Mouse (Mus musculus) neural tube, embryonic 13.5 days (tissue): ENCODE measurements around the gene Tppp. TPM values are rescaled to one million over a fixed set of nuclear protein-coding genes. Genes with fewer than 3 reads are reported as not detected.

ENCODE experiments used
- ATAC-seq: fragments of 200-750 bp; cut with Nextera tagmentation; 2 replicates; pipeline ENCODE4 v1.8.0; 2017; ENCODE audit warnings: low read depth, mild to moderate bottlenecking, moderate TSS enrichment, moderate library complexity
- H3K27ac ChIP-seq: fragments of 300-500 bp; sonication (generic); replicated peaks from 2 replicates; pipeline ENCODE4 v1.5.1; 2015; ENCODE audit warnings: moderate library complexity, mild to moderate bottlenecking, inconsistent platforms
- H3K27me3 ChIP-seq: fragments of 300-500 bp; sonication (generic); 2 replicates; pipeline ENCODE4 v1.6.1; 2015; ENCODE audit warnings: mild to moderate bottlenecking, inconsistent platforms
- H3K36me3 ChIP-seq: fragments of 300-500 bp; sonication (generic); 2 replicates; pipeline ENCODE4 v1.6.1; 2015; ENCODE audit warnings: mild to moderate bottlenecking, inconsistent platforms
- H3K4me1 ChIP-seq: fragments of 300-500 bp; sonication (generic); replicated peaks from 2 replicates; pipeline ENCODE4 v1.6.1; 2015; ENCODE audit warnings: inconsistent platforms
- H3K4me2 ChIP-seq: fragments of 300-500 bp; sonication (generic); 2 replicates; pipeline ENCODE4 v1.6.1; 2015; ENCODE audit warnings: inconsistent platforms, mild to moderate bottlenecking, moderate library complexity
- H3K4me3 ChIP-seq: fragments of 300-500 bp; sonication (generic); 2 replicates; pipeline ENCODE4 v1.5.1; 2015; ENCODE audit warnings: mild to moderate bottlenecking, inconsistent platforms
- H3K9ac ChIP-seq: fragments of 300-500 bp; sonication (generic); 2 replicates; pipeline ENCODE4 v1.6.1; 2015; ENCODE audit warnings: moderate library complexity, mild to moderate bottlenecking, inconsistent platforms
- H3K9me3 ChIP-seq: fragments of 300-500 bp; sonication (generic); 2 replicates; pipeline ENCODE4 v1.6.1; 2016; ENCODE audit warnings: inconsistent platforms
- WGBS: fragments of 180-500 bp; shearing (Covaris S2); methylation state at CpG from one replicate; pipeline ENCODE4 v1.1.7; 2015; 5-methylcytosine and 5-hydroxymethylcytosine counted together
- polyA plus RNA-seq: library from polyadenylated mRNA; unstranded; fragments of >200 nt; fragmentation: Nextera tagmentation; extraction: Ambion mirVana; gene quantifications from 2 replicates; pipeline ENCODE4 v1.2.1, GENCODE M21; 2015

Tppp gene
- polyA plus RNA-seq, 1 experiment from 2014 or later, result 6.5 TPM

- Histone ChIP-seq H3K9ac (no peak overlapping the region), H3K27ac (no peak overlapping the region), H3K4me1 (peaks cover 11% of the 10 kb centered on the region), H3K4me3 (no peak overlapping the region), H3K4me2 (no peak overlapping the region), H3K9me3 (no peaks in the 10 kb centered on the region), H3K36me3 (peaks cover 24% of the 10 kb centered on the region), H3K27me3 (no peaks in the 10 kb centered on the region)
- ATAC-seq, result no peak
- 88% methylated on average over 2 of the region's 2 CpGs for WGBS
Observed at GRCm38 (mm10) chr13:74029013-74029412, 19.8 kb downstream of the Tppp start.

- Histone ChIP-seq H3K4me2 (no peak overlapping the region), H3K27me3 (no peaks in the 10 kb centered on the region), H3K9ac (no peak overlapping the region), H3K36me3 (peaks cover 28% of the 10 kb centered on the region), H3K4me1 (no peaks in the 10 kb centered on the region), H3K27ac (no peak overlapping the region), H3K4me3 (no peak overlapping the region), H3K9me3 (no peaks in the 10 kb centered on the region)
- no peak for ATAC-seq
- WGBS, result 90% methylated on average over 7 of the region's 7 CpGs
Observed at GRCm38 (mm10) chr13:74030691-74031090, 21.5 kb downstream of the Tppp start.

- H3K4me1 ChIP-seq, result no peaks in the 10 kb centered on the region
- H3K27ac ChIP-seq, result no peak overlapping the region
- no peaks in the 10 kb centered on the region for H3K27me3 ChIP-seq
- no peaks in the 10 kb centered on the region for H3K9me3 ChIP-seq
- H3K4me3 ChIP-seq, result no peak overlapping the region
- no peak overlapping the region for H3K9ac ChIP-seq
- WGBS, result 79% methylated on average over 8 of the region's 8 CpGs
- H3K36me3 ChIP-seq, result peaks cover 30% of the 10 kb centered on the region
- ATAC-seq, result no peak
- no peak overlapping the region for H3K4me2 ChIP-seq
Observed at GRCm38 (mm10) chr13:74031133-74031532, 21.9 kb downstream of the Tppp start.

DNA sequence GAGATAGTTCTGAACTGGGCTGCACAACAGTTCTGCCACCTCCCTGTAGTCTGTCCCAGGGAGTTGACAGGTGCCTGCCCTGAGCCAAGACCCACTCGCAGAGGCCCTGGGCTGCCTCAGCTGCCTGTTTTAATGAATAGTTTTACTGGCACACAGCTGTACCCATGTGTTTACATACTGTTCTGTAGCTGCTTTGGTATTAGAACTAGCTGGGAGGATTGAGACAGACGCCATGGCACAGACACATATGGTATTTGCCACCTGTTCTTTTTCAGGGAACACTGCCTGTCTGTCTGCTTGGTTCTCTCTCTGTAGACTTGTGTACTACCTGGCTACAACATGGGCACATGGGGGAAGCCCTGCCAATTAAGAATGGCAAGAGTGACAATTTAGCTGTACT, 25.5 kb downstream of the Tppp start:
- no peak overlapping the region for H3K4me2 ChIP-seq
- H3K4me3 ChIP-seq, result no peak overlapping the region
- no peaks in the 10 kb centered on the region for H3K9me3 ChIP-seq
- H3K27me3 ChIP-seq, result no peaks in the 10 kb centered on the region
- no peak overlapping the region for H3K27ac ChIP-seq
- no peaks in the 10 kb centered on the region for H3K4me1 ChIP-seq
- WGBS, result 73% methylated on average over 2 of the region's 2 CpGs
- H3K9ac ChIP-seq, result no peak overlapping the region
- no peak for ATAC-seq
- H3K36me3 ChIP-seq, result peaks cover 37% of the 10 kb centered on the region

DNA sequence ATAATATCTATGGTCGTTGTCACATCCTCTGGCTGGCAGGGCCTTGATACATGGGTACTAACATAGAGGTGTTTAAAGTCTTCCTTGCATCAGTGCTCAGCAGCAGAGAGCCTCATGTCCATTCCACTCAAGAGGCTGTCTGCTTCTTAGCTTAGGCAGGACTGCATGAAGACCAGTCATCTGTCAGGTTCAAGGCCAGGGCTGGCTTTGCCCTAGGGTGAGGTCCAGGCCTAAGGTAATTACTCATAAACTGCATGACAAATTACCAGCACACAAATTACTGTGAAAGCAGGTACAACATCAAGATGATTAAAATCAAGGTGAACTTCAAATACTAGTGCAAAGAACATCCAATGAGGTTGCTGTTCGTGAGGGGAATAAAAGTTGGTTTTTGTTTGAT, 26.6 kb downstream of the Tppp start:
- Histone ChIP-seq H3K9ac (no peak overlapping the region), H3K4me1 (no peaks in the 10 kb centered on the region), H3K4me2 (no peak overlapping the region), H3K4me3 (no peak overlapping the region), H3K36me3 (peaks cover 48% of the 10 kb centered on the region), H3K9me3 (no peaks in the 10 kb centered on the region), H3K27ac (no peak overlapping the region), H3K27me3 (no peaks in the 10 kb centered on the region)
- 95% methylated on average over 2 of the region's 2 CpGs for WGBS
- ATAC-seq, result no peak

DNA sequence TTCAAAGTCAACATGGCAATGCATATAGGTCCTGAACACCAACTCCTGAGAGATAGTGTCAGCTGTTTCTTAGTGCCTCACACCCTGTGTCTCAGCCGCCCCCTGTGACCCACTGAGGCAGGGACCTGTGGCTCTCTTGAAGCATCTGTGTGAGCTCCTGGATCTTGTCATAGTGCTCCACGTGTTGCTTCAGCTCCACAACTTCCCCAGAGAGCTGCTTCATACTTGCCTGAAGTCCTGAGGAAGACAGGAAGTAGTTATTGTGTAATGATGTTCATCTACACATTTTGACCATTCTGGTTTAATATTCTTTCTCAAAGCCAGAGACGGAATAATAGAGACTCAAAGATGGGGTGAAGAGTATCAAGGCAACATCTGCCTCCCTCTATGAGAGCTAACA, 30.7 kb downstream of the Tppp start:
- H3K27me3 ChIP-seq, result no peaks in the 10 kb centered on the region
- WGBS, result 93% methylated on average over 3 of the region's 3 CpGs
- no peak overlapping the region for H3K27ac ChIP-seq
- no peak for ATAC-seq
- H3K4me3 ChIP-seq, result no peak overlapping the region
- H3K9me3 ChIP-seq, result no peaks in the 10 kb centered on the region
- no peaks in the 10 kb centered on the region for H3K4me1 ChIP-seq
- no peak overlapping the region for H3K4me2 ChIP-seq
- H3K9ac ChIP-seq, result no peak overlapping the region
- peaks cover 48% of the 10 kb centered on the region for H3K36me3 ChIP-seq

GRCm38 (mm10) chr13:74056194-74056593, 47.0 kb downstream of the Tppp start:
- 93% methylated on average over 1 of the region's 1 CpGs for WGBS
- Histone ChIP-seq H3K9me3 (no peaks in the 10 kb centered on the region), H3K27ac (no peak overlapping the region), H3K27me3 (no peaks in the 10 kb centered on the region), H3K4me2 (no peak overlapping the region), H3K4me3 (no peak overlapping the region), H3K4me1 (peaks cover 4% of the 10 kb centered on the region; the same call in 1 of the 2 replicates), H3K9ac (no peak overlapping the region), H3K36me3 (peaks cover 20% of the 10 kb centered on the region)
- no peak for ATAC-seq

DNA sequence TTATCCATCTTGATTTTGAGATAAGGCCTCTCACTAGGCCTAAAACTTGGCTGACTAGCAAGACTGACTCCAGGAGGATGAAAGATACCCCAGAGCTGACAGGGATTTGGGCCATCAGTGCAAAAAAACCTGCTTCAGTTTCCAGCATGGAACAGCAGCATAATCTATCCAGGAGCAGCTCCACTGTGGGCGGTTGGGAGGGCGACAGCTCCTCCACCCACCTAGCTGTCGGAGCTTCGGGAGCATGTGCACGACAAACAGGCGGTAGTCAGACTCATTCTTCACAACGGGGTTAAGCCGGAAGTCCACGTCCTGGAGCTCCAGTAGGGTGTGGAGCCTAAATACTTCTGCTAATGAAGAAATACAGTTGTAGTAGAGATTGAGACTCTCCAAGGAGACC, 48.9 kb downstream of the Tppp start:
- Histone ChIP-seq H3K36me3 (peaks cover 17% of the 10 kb centered on the region; the same call in 1 of the 2 replicates), H3K9me3 (no peaks in the 10 kb centered on the region), H3K9ac (no peak overlapping the region), H3K27ac (no peak overlapping the region), H3K4me2 (no peak overlapping the region), H3K27me3 (no peaks in the 10 kb centered on the region), H3K4me1 (peaks cover 8% of the 10 kb centered on the region; the same call in 1 of the 2 replicates), H3K4me3 (no peak overlapping the region)
- 96% methylated on average over 9 of the region's 9 CpGs for WGBS
- ATAC-seq, result no peak

- Histone ChIP-seq H3K9me3 (no peaks in the 10 kb centered on the region), H3K27ac (peak within 1 kb of the TSS; percentile 75), H3K4me3 (peak within 1 kb of the TSS; percentile 66), H3K36me3 (peaks cover 8% of the 10 kb centered on the region; the same call in 1 of the 2 replicates), H3K9ac (peak within 1 kb of the TSS; percentile 78), H3K27me3 (no peaks in the 10 kb centered on the region), H3K4me1 (peaks cover 8% of the 10 kb centered on the region; the same call in 1 of the 2 replicates), H3K4me2 (peak within 1 kb of the TSS; percentile 62)
- peak; percentile 96 for ATAC-seq
- WGBS, result 4% methylated on average over 48 of the region's 48 CpGs
Observed at GRCm38 (mm10) chr13:74061613-74062377, 52.6 kb downstream of the Tppp start, which contains the start of gene Cep72. Gene Cep72, minus strand, starts transcription at chr13:74062299.

GRCm38 (mm10) chr13:74062378-74063128, 53.3 kb downstream of the Tppp start:
- Histone ChIP-seq H3K27me3 (no peaks in the 10 kb centered on the region), H3K4me3 (peak overlapping the region; percentile 66), H3K36me3 (peaks cover 2% of the 10 kb centered on the region; the same call in 1 of the 2 replicates), H3K27ac (no peak overlapping the region; the same call in 1 of the 2 replicates), H3K4me2 (peak overlapping the region; percentile 62), H3K9me3 (no peaks in the 10 kb centered on the region), H3K4me1 (peaks cover 8% of the 10 kb centered on the region; the same call in 1 of the 2 replicates), H3K9ac (peak overlapping the region; percentile 78; the same call in 1 of the 2 replicates)
- WGBS, result 35% methylated on average over 9 of the region's 11 CpGs
- ATAC-seq, result no peak

DNA sequence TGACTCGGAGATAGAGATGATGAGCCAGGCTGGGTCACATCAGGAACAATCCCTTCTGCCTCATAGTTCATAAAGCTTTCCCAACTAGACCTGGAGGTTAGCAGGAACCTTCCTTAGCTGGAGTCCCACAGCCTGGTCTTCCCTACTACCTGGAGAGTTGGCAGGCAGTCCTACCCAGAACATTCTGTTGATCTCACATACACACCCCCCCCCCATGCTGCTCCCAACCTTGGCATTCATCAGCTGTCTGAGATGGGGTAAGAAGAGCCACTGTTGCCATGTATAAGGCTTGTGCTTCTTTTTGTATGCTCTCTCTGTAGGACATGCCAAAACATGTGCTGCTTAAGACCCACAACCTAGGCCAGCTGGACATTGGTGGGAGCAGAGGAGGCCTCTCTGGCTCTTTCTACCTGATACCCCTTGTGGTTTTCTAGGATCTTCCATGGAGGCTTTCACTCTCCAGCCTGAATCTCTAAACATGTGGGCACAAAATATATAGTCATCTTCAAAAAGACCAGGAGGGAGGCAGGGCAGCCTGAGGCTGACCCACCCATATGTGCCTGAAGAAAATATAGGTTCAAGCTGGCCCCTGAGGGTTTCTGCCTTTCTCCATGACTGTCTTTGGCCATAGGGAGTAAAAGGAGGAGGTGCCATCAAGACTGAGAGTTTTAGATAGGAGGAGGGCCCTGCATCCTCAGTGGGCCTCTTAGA, 54.3 kb downstream of the Tppp start:
- H3K4me3 ChIP-seq, result no peak overlapping the region
- WGBS, result 71% methylated on average over 1 of the region's 1 CpGs
- H3K4me2 ChIP-seq, result no peak overlapping the region
- H3K9me3 ChIP-seq, result no peaks in the 10 kb centered on the region
- H3K36me3 ChIP-seq, result no peaks in the 10 kb centered on the region
- ATAC-seq, result no peak
- no peak overlapping the region for H3K27ac ChIP-seq
- H3K9ac ChIP-seq, result no peak overlapping the region
- no peaks in the 10 kb centered on the region for H3K27me3 ChIP-seq
- H3K4me1 ChIP-seq, result peaks cover 8% of the 10 kb centered on the region; the same call in 1 of the 2 replicates

DNA sequence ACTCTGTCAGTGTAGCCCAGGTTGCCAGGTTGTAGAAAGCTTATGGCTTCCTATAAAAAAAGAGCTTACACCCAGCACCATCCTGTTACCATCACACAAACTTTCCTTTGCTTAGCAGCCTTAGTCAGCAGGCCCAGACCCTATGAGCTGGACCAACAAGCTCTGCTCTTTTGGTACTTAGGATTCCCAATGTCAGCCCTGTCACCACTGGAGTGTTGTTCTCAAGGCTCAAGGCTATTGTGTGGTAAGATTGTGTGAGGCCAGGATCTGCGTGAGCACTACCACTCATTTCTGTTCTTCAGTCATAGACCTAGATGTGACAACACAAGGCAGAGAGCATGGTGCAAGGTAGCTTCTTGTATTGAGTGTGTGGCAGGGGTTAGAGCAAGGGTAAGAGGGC, 57.4 kb downstream of the Tppp start:
- H3K4me1 ChIP-seq, result 0 out of 2 replicates have a peak, but pooled peaks cover under 1% of the 10 kb centered on the region
- no peak for ATAC-seq
- 83% methylated on average over 1 of the region's 1 CpGs for WGBS

More for the DNA sequence above, 57.4 kb downstream of the Tppp start:
- H3K27me3 ChIP-seq, result no peaks in the 10 kb centered on the region
- H3K27ac ChIP-seq, result no peak overlapping the region
- H3K4me2 ChIP-seq, result no peak overlapping the region
- H3K36me3 ChIP-seq, result no peaks in the 10 kb centered on the region
- no peak overlapping the region for H3K9ac ChIP-seq
- no peak overlapping the region for H3K4me3 ChIP-seq
- no peaks in the 10 kb centered on the region for H3K9me3 ChIP-seq
